Mouse (Mus musculus) CD4-positive, CD25-positive, alpha-beta regulatory T cell, adult 9 weeks (primary cell): ENCODE results near the gene H2al1g. TPM values are rescaled to one million over a fixed set of nuclear protein-coding genes. Genes with fewer than 3 reads are reported as not detected.

Source experiments
- polyA plus RNA-seq: library from polyadenylated mRNA; unstranded; fragments of 100-300 nt; shearing (Covaris generic); gene quantifications from one replicate; pipeline ENCODE4 v1.2.1, GENCODE M21; 2017

Gene H2al1g
- not detected for polyA plus RNA-seq

GRCm38 (mm10) chrX:11317956-11318355 is at the start of gene H2al1g:
Gene H2al1g (plus strand): TSS chrX:11318256.

GRCm38 (mm10) chrX:11298957-11299356 is 19.1 kb upstream of the H2al1g start, which contains the start of gene H2al1a:
Gene H2al1a (plus strand): TSS chrX:11299257.

GRCm38 (mm10) chrX:11302132-11302531 is 15.9 kb upstream of the H2al1g start, which contains the start of gene H2al1b:
Gene H2al1b (plus strand): TSS chrX:11302432.

GRCm38 (mm10) chrX:11305355-11305754 is 12.7 kb upstream of the H2al1g start, which contains the start of gene H2al1c:
Gene H2al1c (plus strand): TSS chrX:11305655.

GRCm38 (mm10) chrX:11308524-11308923 is 9.5 kb upstream of the H2al1g start, which contains the start of gene H2al1d:
Gene H2al1d (plus strand): TSS chrX:11308824.

GRCm38 (mm10) chrX:11311634-11312033 is 6.4 kb upstream of the H2al1g start, which contains the start of gene H2al1e:
Gene H2al1e (plus strand): TSS chrX:11311934.

GRCm38 (mm10) chrX:11314858-11315257 is 3.2 kb upstream of the H2al1g start, which contains the start of gene H2al1f:
Gene H2al1f (plus strand): TSS chrX:11315158.

GRCm38 (mm10) chrX:11321192-11321591 is 3.1 kb downstream of the H2al1g start, which contains the start of gene H2al1h:
Gene H2al1h (plus strand): TSS chrX:11321492.

GRCm38 (mm10) chrX:11324359-11324758 is 6.3 kb downstream of the H2al1g start, which contains the start of gene H2al1i:
Gene H2al1i (plus strand): TSS chrX:11324659.

GRCm38 (mm10) chrX:11327522-11327921 is 9.5 kb downstream of the H2al1g start, which contains the start of gene H2al1j:
Gene H2al1j (plus strand): TSS chrX:11327822.

Other genes with a start within 250 kb of the H2al1g start
- not detected for gene H2al1a, start 19.0 kb upstream of the H2al1g start, polyA plus RNA-seq
- gene H2al1b, start 15.8 kb upstream of the H2al1g start, polyA plus RNA-seq = not detected
- not detected for gene H2al1c, start 12.6 kb upstream of the H2al1g start, polyA plus RNA-seq
- gene H2al1d, start 9.4 kb upstream of the H2al1g start, polyA plus RNA-seq = not detected
- not detected for gene H2al1e, start 6.3 kb upstream of the H2al1g start, polyA plus RNA-seq
- not detected for gene H2al1f, start 3.1 kb upstream of the H2al1g start, polyA plus RNA-seq
- gene H2al1h, start 3.2 kb downstream of the H2al1g start, polyA plus RNA-seq = not detected
- not detected for gene H2al1i, start 6.4 kb downstream of the H2al1g start, polyA plus RNA-seq
- gene H2al1j, start 9.6 kb downstream of the H2al1g start, polyA plus RNA-seq = not detected